Mouse (Mus musculus): ENCODE measurements around the gene Grik4. TPM values are rescaled to one million over a fixed set of nuclear protein-coding genes. Genes with fewer than 3 reads are reported as not detected.

The Grik4 gene
- polyA plus RNA-seq, 1 experiment from 2014 or later, result 2.8 TPM

DNA sequence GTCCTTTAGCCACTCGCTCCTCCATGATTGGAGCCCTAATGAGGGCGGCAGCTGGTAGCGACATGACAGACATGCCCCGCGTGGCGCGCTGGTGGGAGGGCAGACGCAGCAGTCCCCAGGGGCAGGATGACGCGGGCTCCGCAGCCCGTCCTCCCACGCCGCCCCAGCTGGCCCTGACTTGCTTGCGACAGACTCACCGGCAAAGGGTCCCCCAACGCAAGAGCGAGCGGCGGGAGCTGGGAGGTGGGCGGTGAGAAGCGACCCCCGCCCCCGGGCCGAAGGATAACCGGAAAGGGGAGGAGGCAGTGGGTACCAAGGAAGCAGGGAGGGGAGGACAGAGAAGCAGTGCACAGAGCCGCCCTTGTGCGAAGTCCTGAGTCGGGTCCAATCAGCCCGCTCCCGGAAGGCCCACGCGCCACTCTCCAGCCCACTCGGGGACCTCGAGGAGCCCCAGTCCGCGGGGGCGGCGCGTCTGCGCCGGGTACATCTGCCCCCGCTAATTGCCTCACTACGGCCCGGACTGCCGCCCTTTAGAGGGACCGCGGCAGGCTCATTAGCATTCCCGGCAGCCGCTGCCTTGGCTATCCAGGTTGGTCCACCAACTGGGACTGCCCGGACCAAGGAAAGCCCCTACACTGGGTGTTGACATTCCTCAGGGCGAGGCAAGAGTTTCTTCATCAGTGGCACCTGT, 46.8 kb downstream of the Grik4 start:
- Histone ChIP-seq H3K9me3 (no peaks in the 10 kb centered on the region), H3K4me3 (replicated peaks) (peak overlapping the region; percentile 54), H3K9ac (peak overlapping the region; percentile 67), H3K36me3 (replicated peaks) (no peaks in the 10 kb centered on the region), H3K27me3 (peaks cover 27% of the 10 kb centered on the region), H3K27ac (peak overlapping the region; percentile 77), H3K4me2 (peak overlapping the region; percentile 99), H3K4me1 (peaks cover 38% of the 10 kb centered on the region)
- peak; percentile 78 for ATAC-seq (ENCODE audit: low FRiP score)
- WGBS, result under 1% methylated on average over 51 of the region's 52 CpGs

DNA sequence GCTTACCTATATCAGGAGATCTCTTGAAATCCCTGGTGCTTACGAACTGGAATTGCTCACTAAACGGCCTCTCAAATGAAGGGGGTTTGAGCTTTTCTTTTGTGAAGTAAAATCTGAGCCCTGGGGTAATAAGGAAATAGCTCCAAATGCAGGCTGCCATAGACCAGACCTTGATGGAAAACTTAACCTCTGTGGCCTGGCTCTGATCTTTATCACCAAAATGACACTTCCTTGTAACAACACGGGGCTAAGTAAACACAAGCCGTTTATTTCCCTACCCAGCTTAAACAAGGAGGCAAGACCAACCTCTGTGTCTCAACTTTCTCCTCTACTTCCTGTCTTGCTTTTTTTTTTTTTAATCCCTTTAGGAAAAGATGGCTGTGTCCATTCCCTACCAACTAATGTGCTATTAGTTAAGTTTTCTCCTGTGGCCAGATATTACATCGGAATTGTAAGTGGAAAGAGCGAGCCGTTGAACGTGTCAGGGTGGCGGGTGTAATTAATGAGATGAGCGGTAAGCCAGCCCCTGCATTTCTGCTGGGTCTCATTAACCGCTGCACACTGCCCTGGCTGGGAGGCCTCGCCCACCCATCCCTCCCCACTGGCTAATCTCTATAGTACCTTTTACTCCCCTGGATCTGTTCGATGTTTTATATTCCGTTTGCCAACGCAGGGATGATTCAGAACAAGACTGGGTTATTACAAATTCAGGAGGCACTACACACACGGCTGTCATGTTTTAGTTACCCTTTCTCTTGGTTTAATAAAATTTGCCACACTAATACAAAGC, 47.7 kb downstream of the Grik4 start:
- Histone ChIP-seq H3K9ac (peak overlapping the region; percentile 67), H3K4me2 (peak overlapping the region; percentile 99), H3K27me3 (peaks cover 27% of the 10 kb centered on the region), H3K36me3 (replicated peaks) (no peaks in the 10 kb centered on the region), H3K27ac (peak overlapping the region; percentile 77; the same call in 1 of the 2 replicates), H3K4me3 (replicated peaks) (peak overlapping the region; percentile 54), H3K4me1 (peaks cover 35% of the 10 kb centered on the region), H3K9me3 (peaks cover 4% of the 10 kb centered on the region; the same call in 1 of the 2 replicates)
- whole genome bisulfite sequencing, result 3% methylated on average over 16 of the region's 16 CpGs
- ATAC-seq (ENCODE audit: low FRiP score), result peak; percentile 57; the same call in 1 of the 2 replicates

DNA sequence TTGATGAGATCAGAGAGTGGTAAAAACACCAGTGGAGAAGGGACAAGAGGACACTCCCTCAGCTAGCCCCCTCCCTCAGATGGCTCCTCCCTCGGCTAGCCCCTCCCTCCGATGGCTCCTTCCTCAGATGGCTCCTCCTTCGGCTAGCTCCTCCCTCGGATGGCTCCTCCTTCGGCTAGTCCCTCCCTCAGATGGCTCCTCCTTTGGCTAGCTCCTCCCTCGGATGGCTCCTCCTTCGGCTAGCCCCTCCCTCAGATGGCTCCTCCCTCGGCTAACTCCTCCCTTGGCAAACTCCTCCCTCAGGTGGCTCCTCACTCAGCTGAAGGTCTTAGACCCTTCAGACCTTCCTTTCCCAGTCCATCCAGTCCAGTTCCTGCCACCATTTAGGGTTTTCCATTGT, 51.5 kb downstream of the Grik4 start:
- Histone ChIP-seq H3K27me3 (peaks cover 25% of the 10 kb centered on the region), H3K9me3 (peaks cover 5% of the 10 kb centered on the region; the same call in 1 of the 2 replicates)

DNA sequence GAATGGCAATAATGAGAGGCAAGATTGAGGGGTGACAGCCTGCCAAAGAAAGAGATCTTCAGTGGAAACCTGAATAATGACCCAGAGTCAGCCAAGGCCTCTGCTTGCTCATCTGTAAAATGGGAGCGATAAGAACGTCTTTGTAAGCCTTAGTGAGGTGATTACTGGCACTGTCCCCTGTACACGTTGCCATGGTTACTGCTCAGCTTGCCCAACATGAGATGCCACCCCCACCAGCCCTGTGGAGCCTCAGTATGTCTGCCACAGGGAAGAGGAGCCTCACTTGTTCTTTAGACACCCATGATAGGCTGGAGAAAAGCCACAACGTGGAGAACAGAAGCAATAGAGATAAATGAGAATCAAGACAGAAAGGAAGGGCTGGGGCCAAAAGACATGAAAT, 56.4 kb downstream of the Grik4 start:
- Histone ChIP-seq H3K36me3 (replicated peaks) (no peaks in the 10 kb centered on the region), H3K27ac (no peak overlapping the region), H3K27me3 (0 out of 2 replicates have a peak, but pooled peaks cover 16% of the 10 kb centered on the region), H3K4me3 (replicated peaks) (no peak overlapping the region), H3K9me3 (peaks cover 5% of the 10 kb centered on the region; the same call in 1 of the 2 replicates), H3K9ac (no peak overlapping the region), H3K4me1 (peaks cover 22% of the 10 kb centered on the region), H3K4me2 (no peak overlapping the region)
- 75% methylated on average over 4 of the region's 4 CpGs for WGBS
- no peak for ATAC-seq (ENCODE audit: low FRiP score)

More for the DNA sequence above, 51.5 kb downstream of the Grik4 start:
- H3K4me3 ChIP-seq (replicated peaks), result no peak overlapping the region
- H3K4me1 ChIP-seq, result peaks cover 18% of the 10 kb centered on the region
- no peak overlapping the region for H3K4me2 ChIP-seq
- H3K36me3 ChIP-seq (replicated peaks), result no peaks in the 10 kb centered on the region
- WGBS, result 86% methylated on average over 8 of the region's 8 CpGs
- no peak overlapping the region for H3K9ac ChIP-seq
- no peak overlapping the region for H3K27ac ChIP-seq
- ATAC-seq (ENCODE audit: low FRiP score), result no peak

GRCm38 (mm10) chr9:42886112-42886766, 58.1 kb downstream of the Grik4 start:
- no peaks in the 10 kb centered on the region for H3K36me3 ChIP-seq (replicated peaks)
- H3K9me3 ChIP-seq, result no peaks in the 10 kb centered on the region
- no peak overlapping the region for H3K4me3 ChIP-seq (replicated peaks)
- H3K4me1 ChIP-seq, result peaks cover 26% of the 10 kb centered on the region
- 0 out of 2 replicates have a peak, but pooled peaks cover 16% of the 10 kb centered on the region for H3K27me3 ChIP-seq
- ATAC-seq (ENCODE audit: low FRiP score), result no peak
- H3K9ac ChIP-seq, result no peak overlapping the region
- no peak overlapping the region for H3K4me2 ChIP-seq
- WGBS, result 65% methylated on average over 15 of the region's 15 CpGs
- no peak overlapping the region for H3K27ac ChIP-seq

- H3K9ac ChIP-seq, result no peak overlapping the region
- ATAC-seq (ENCODE audit: low FRiP score), result no peak
- 0 out of 2 replicates have a peak, but pooled peaks cover 16% of the 10 kb centered on the region for H3K27me3 ChIP-seq
- H3K4me2 ChIP-seq, result no peak overlapping the region
- WGBS, result 43% methylated on average over 8 of the region's 8 CpGs
- no peaks in the 10 kb centered on the region for H3K9me3 ChIP-seq
- H3K36me3 ChIP-seq (replicated peaks), result no peaks in the 10 kb centered on the region
- H3K27ac ChIP-seq, result no peak overlapping the region
- no peak overlapping the region for H3K4me3 ChIP-seq (replicated peaks)
- H3K4me1 ChIP-seq, result peaks cover 28% of the 10 kb centered on the region
These were observed 58.7 kb downstream of the Grik4 start for GRCm38 (mm10) chr9:42885566-42885965.

GRCm38 (mm10) chr9:42885123-42885522, 59.2 kb downstream of the Grik4 start:
- WGBS, result 82% methylated on average over 11 of the region's 11 CpGs

DNA sequence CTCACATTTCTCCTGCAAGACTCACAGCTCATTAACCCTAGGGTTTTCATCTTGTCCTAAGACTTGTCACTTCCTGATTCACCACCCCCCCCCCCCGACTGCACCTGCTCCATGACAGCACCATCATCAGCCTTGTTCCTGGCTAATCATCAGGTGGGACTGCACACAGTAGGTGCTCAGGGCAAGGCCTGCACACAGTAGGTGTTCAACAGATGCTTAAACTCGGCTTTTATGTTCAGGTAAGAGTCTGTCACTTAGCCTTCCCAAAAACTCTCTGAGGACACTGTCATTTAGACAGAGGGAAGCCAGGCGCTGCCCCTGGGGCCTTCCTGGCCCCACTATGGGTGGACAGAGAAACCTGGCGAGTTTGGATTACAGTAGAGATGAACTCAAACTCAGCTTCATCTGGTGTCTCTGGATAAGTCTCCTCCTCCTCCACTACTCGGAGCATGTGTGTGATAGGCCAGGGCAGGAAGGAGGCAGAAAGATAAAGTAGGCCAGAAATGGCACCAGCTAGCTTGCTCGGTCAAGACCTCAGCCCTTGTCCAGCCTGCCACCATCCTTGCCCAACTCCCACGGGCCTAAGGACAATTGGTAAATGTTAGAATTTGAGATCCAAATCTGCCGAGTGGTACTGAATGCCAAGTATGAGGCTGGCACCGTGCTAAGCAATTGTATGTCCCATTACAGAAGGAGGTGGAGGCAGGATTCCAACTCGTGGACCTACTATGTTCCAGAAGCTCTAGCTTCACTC, 61.1 kb downstream of the Grik4 start:
- Histone ChIP-seq H3K27ac (no peak overlapping the region), H3K27me3 (0 out of 2 replicates have a peak, but pooled peaks cover 5% of the 10 kb centered on the region), H3K36me3 (replicated peaks) (no peaks in the 10 kb centered on the region), H3K9ac (no peak overlapping the region), H3K4me1 (peaks cover 36% of the 10 kb centered on the region), H3K4me2 (no peak overlapping the region), H3K4me3 (replicated peaks) (no peak overlapping the region), H3K9me3 (no peaks in the 10 kb centered on the region)
- no peak for ATAC-seq (ENCODE audit: low FRiP score)
- WGBS, result 86% methylated on average over 10 of the region's 10 CpGs

More at GRCm38 (mm10) chr9:42885123-42885522, 59.2 kb downstream of the Grik4 start:
- 0 out of 2 replicates have a peak, but pooled peaks cover 16% of the 10 kb centered on the region for H3K27me3 ChIP-seq
- no peak overlapping the region for H3K4me2 ChIP-seq
- no peaks in the 10 kb centered on the region for H3K36me3 ChIP-seq (replicated peaks)
- H3K27ac ChIP-seq, result no peak overlapping the region
- ATAC-seq (ENCODE audit: low FRiP score), result no peak
- no peak overlapping the region for H3K9ac ChIP-seq
- no peaks in the 10 kb centered on the region for H3K9me3 ChIP-seq
- no peak overlapping the region for H3K4me3 ChIP-seq (replicated peaks)
- peaks cover 28% of the 10 kb centered on the region for H3K4me1 ChIP-seq

DNA sequence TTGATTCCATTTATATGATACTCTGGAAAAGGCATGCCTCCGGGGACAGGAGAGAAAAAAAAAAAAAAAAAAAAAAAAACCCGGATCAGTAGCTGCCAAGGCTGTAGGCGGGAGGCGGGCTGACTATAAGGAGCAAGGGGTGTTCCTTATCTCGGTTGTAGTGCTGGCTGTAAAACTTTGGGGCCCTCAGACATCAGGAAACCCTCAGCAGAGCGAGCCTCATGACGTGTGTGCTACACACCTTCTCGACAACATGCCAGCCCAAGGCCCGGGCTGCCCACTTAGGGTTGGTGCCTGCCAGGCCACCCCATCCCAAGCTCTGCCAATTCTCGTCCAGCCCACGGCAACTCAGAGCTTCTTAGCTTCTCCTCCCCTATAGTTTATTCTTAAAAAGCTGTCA, 62.0 kb downstream of the Grik4 start:
- ATAC-seq (ENCODE audit: low FRiP score), result no peak
- 56% methylated on average over 11 of the region's 11 CpGs for WGBS
- Histone ChIP-seq H3K4me1 (peaks cover 40% of the 10 kb centered on the region), H3K27ac (no peak overlapping the region), H3K27me3 (0 out of 2 replicates have a peak, but pooled peaks cover 5% of the 10 kb centered on the region), H3K9me3 (no peaks in the 10 kb centered on the region), H3K36me3 (replicated peaks) (no peaks in the 10 kb centered on the region), H3K4me3 (replicated peaks) (no peak overlapping the region), H3K9ac (no peak overlapping the region), H3K4me2 (no peak overlapping the region)

- H3K4me1 ChIP-seq, result peaks cover 30% of the 10 kb centered on the region
- no peaks in the 10 kb centered on the region for H3K36me3 ChIP-seq (replicated peaks)
- no peaks in the 10 kb centered on the region for H3K9me3 ChIP-seq
- no peak overlapping the region for H3K4me3 ChIP-seq (replicated peaks)
- H3K9ac ChIP-seq, result no peak overlapping the region
- H3K27me3 ChIP-seq, result 0 out of 2 replicates have a peak, but pooled peaks cover 5% of the 10 kb centered on the region
- WGBS, result 55% methylated on average over 8 of the region's 8 CpGs
- H3K4me2 ChIP-seq, result no peak overlapping the region
- no peak overlapping the region for H3K27ac ChIP-seq
- ATAC-seq (ENCODE audit: low FRiP score), result no peak
These were observed 63.3 kb downstream of the Grik4 start for GRCm38 (mm10) chr9:42881040-42881439.

DNA sequence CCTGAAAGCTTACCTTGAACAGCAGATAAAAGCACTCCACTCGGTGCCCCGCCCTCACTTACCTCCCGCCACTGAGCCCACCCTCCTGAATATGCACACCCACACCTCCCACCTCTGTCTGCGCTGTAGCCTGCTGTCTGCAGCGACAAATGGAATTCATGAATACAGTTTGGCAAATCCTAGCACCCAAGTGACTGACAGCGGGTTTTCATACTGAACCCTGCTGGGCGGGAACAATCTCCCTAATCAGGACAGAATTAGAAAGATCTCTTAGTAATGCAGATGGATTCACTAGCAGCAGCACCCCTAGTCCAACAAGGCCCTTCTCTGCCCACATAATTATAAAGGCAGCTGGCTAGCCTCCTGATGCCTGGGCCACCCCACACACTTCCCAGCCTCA, 65.9 kb downstream of the Grik4 start:
- Histone ChIP-seq H3K4me1 (peaks cover 20% of the 10 kb centered on the region), H3K4me3 (replicated peaks) (no peak overlapping the region), H3K27me3 (no peaks in the 10 kb centered on the region), H3K9ac (no peak overlapping the region), H3K4me2 (no peak overlapping the region), H3K27ac (0 out of 2 replicates have a peak overlapping the region, but pooled peaks have one; percentile 19), H3K9me3 (no peaks in the 10 kb centered on the region), H3K36me3 (replicated peaks) (no peaks in the 10 kb centered on the region)
- ATAC-seq (ENCODE audit: low FRiP score), result 0 out of 2 replicates have a peak, but pooled peaks have one; percentile 36
- WGBS, result 25% methylated on average over 7 of the region's 7 CpGs

Measured in forebrain, embryonic 12.5 days (tissue).